ENCODE assay signal across 13 mouse cellular contexts in the genomic region with DNA sequence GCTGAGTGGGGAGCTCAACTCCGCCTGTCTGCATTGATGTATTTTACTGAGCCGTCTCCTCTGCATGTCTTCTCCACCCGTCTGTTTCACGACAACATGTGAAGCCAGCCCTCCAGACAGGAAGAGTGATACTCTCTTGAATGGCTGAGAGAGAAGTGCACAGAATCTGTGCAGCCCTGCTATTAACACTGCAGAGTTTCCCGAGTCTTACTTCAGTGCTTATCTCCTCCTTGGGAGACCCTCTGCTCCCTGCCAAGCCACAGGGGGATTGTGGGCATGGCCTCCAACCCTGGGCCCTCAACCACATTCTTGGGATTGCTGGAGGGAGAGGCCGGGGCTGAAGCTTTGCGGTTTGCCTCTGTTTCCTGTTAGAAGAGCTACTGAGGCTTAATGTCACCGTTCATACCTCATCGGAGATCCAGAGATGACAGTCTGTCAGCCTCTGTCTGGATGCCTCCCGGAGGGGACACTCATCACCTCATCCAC.
DNase-seq lines count a peak whose midpoint lies in the region; ATAC-seq lines count a peak whose summit lies in the region.
"Had no signal": no experiment of that assay in that cellular context is flagged by ENCODE, and none has a peak within 500 bp of the region (broad histone marks: within the 10 kb centered on the region; RNA-seq: fewer than 3 reads in every experiment).

No protein-coding gene starts in this region.

- no peak overlapping the region for H3K4me2 ChIP-seq in heart, embryonic 13.5 days
- H3K4me2 ChIP-seq in embryonic facial prominence, embryonic 13.5 days = 0 out of 2 replicates have a peak overlapping the region, but pooled peaks have one; percentile 9
- no peak overlapping the region for H3K4me2 ChIP-seq in hindbrain, embryonic 16.5 days (ENCODE audit: low read length)
- H3K4me2 ChIP-seq: forebrain, embryonic 12.5 days; hindbrain, embryonic 15.5 days; neural tube, embryonic 15.5 days had no signal

- no peak for DNase-seq in heart, postnatal 10 days
- DNase-seq in 3T3-L1 (ENCODE audit: low read depth, low spot score) = peak; percentile 76
- no peak for DNase-seq in embryo, embryonic 10.5 days (ENCODE audit: low spot score)
- no peak for DNase-seq in adrenal gland, adult 2 months
- DNase-seq: layer of hippocampus, postnatal 36 days had no signal

- no peaks in the 10 kb centered on the region for H3K27me3 ChIP-seq in heart, embryonic 13.5 days (replicated peaks)
- H3K27me3 ChIP-seq in embryonic facial prominence, embryonic 13.5 days = no peaks in the 10 kb centered on the region
- H3K27me3 ChIP-seq in hindbrain, embryonic 16.5 days (replicated peaks; ENCODE audit: control insufficient read depth, insufficient read depth, low read length) = no peaks in the 10 kb centered on the region
- H3K27me3 ChIP-seq: forebrain, embryonic 12.5 days; hindbrain, embryonic 15.5 days; neural tube, embryonic 15.5 days had no signal

- no peaks in the 10 kb centered on the region for H3K36me3 ChIP-seq in heart, embryonic 13.5 days
- H3K36me3 ChIP-seq in embryonic facial prominence, embryonic 13.5 days = no peaks in the 10 kb centered on the region
- H3K36me3 ChIP-seq in hindbrain, embryonic 16.5 days (ENCODE audit: control insufficient read depth, insufficient read depth, low read length) = no peaks in the 10 kb centered on the region
- H3K36me3 ChIP-seq: forebrain, embryonic 12.5 days; hindbrain, embryonic 15.5 days; neural tube, embryonic 15.5 days had no signal

- H3K9ac ChIP-seq in heart, embryonic 13.5 days = peak overlapping the region; percentile 9
- H3K9ac ChIP-seq in embryonic facial prominence, embryonic 13.5 days = peak overlapping the region; percentile 32; the same call in 1 of the 2 replicates
- no peak overlapping the region for H3K9ac ChIP-seq in hindbrain, embryonic 16.5 days (ENCODE audit: low read depth, low read length)
- H3K9ac ChIP-seq: forebrain, embryonic 12.5 days; hindbrain, embryonic 15.5 days; neural tube, embryonic 15.5 days had no signal

- H3K4me3 ChIP-seq in heart, embryonic 13.5 days = no peak overlapping the region
- no peak overlapping the region for H3K4me3 ChIP-seq in embryonic facial prominence, embryonic 13.5 days
- H3K4me3 ChIP-seq in hindbrain, embryonic 16.5 days (ENCODE audit: low read length) = no peak overlapping the region
- H3K4me3 ChIP-seq: forebrain, embryonic 12.5 days; hindbrain, embryonic 15.5 days; neural tube, embryonic 15.5 days had no signal

- no peaks in the 10 kb centered on the region for H3K9me3 ChIP-seq in heart, embryonic 13.5 days
- H3K9me3 ChIP-seq in embryonic facial prominence, embryonic 13.5 days = no peaks in the 10 kb centered on the region
- no peaks in the 10 kb centered on the region for H3K9me3 ChIP-seq in hindbrain, embryonic 16.5 days (ENCODE audit: control insufficient read depth, low read length)
- H3K9me3 ChIP-seq: forebrain, embryonic 12.5 days; hindbrain, embryonic 15.5 days; neural tube, embryonic 15.5 days had no signal

- H3K4me1 ChIP-seq in heart, embryonic 13.5 days = peaks cover 60% of the 10 kb centered on the region
- H3K4me1 ChIP-seq in embryonic facial prominence, embryonic 13.5 days = peaks cover 80% of the 10 kb centered on the region
- peaks cover 18% of the 10 kb centered on the region for H3K4me1 ChIP-seq in hindbrain, embryonic 16.5 days (ENCODE audit: control insufficient read depth, insufficient read depth, low read depth, low read length)

- intact Hi-C loops in heart, postnatal 10 days (cut with DNase I) = no loop called here

- H3K27ac ChIP-seq in heart, embryonic 13.5 days (replicated peaks) = peak overlapping the region; percentile 82
- H3K27ac ChIP-seq in embryonic facial prominence, embryonic 13.5 days = peak overlapping the region; percentile 80
- H3K27ac ChIP-seq in hindbrain, embryonic 16.5 days (ENCODE audit: low read depth, low read length) = no peak overlapping the region
- H3K27ac ChIP-seq: forebrain, embryonic 12.5 days; hindbrain, embryonic 15.5 days; macrophage; neural tube, embryonic 15.5 days had no signal

- WGBS in heart, embryonic 13.5 days = 6% methylated on average over 10 of the region's 10 CpGs
- 10% methylated on average over 10 of the region's 10 CpGs for WGBS in embryonic facial prominence, embryonic 13.5 days
- WGBS in hindbrain, embryonic 16.5 days = 71% methylated on average over 10 of the region's 10 CpGs

- no peak for ATAC-seq in heart, embryonic 13.5 days (ENCODE audit: extremely low read depth, insufficient number of reproducible peaks, low FRiP score, low TSS enrichment)
- no peak; the same call in 1 of the 2 replicates for ATAC-seq in embryonic facial prominence, embryonic 13.5 days (ENCODE audit: insufficient number of reproducible peaks, insufficient read depth, low FRiP score, low TSS enrichment, low read depth)
- peak; percentile 47 for ATAC-seq in megakaryocyte progenitor cell, adult 5-6 weeks (replicated peaks; ENCODE audit: poor library complexity)
- no peak for ATAC-seq in hindbrain, embryonic 16.5 days
